Mouse (Mus musculus) embryonic fibroblast, embryonic 13.5 days (primary cell): ENCODE data around the gene Gpr39. TPM values are rescaled to one million over a fixed set of nuclear protein-coding genes. Genes with fewer than 3 reads are reported as not detected.
A peak's percentile ranks its signal among the peaks of the same experiment; 100 is the strongest.

ENCODE experiments used
- H3K27ac ChIP-seq: 2 replicates; pipeline ENCODE4 v1.5.1; 2012; ENCODE audit warnings: low read length, control low read depth, inconsistent platforms; ENCODE audit not compliant: insufficient read depth
- H3K4me1 ChIP-seq: 2 replicates; pipeline ENCODE4 v1.6.1; 2011; ENCODE audit warnings: low read length; ENCODE audit not compliant: control insufficient read depth, insufficient read depth
- H3K4me3 ChIP-seq: 2 replicates; pipeline ENCODE4 v1.5.1; 2011; ENCODE audit warnings: mild to moderate bottlenecking, control low read depth, low read length; ENCODE audit not compliant: insufficient read depth
- CTCF ChIP-seq: IDR thresholded peaks from 2 replicates; pipeline ENCODE4 v1.5.1; 2011; ENCODE audit warnings: mild to moderate bottlenecking, control low read depth, low read length, moderate library complexity, borderline replicate concordance; ENCODE audit not compliant: insufficient read depth
- POLR2A ChIP-seq: IDR thresholded peaks from 2 replicates; pipeline ENCODE4 v1.6.1; 2011; ENCODE audit warnings: low read depth, mild to moderate bottlenecking, control low read depth, low read length, moderate library complexity
- polyA plus RNA-seq: library from polyadenylated mRNA; stranded (reverse); fragments of >200 nt; gene quantifications from 2 replicates; pipeline ENCODE4 v1.2.4, GENCODE M21; 2011; ENCODE audit warnings: low read depth; ENCODE audit not compliant: missing spikeins, insufficient read length

The Gpr39 gene
- polyA plus RNA-seq, 1 experiment = 1.2 TPM

GRCm38 (mm10) chr1:125858631-125859030 lies 181.8 kb downstream of the Gpr39 start:
- H3K4me1 ChIP-seq = no peaks in the 10 kb centered on the region
- H3K4me3 ChIP-seq = no peak overlapping the region
- TF ChIP-seq POLR2A = no peak
- no peak for TF ChIP-seq CTCF
- H3K27ac ChIP-seq = no peak overlapping the region

- TF ChIP-seq POLR2A = no peak
- no peak for TF ChIP-seq CTCF
Measured at GRCm38 (mm10) chr1:125870056-125870455, 193.3 kb downstream of the Gpr39 start.

GRCm38 (mm10) chr1:125893158-125893557 lies 216.4 kb downstream of the Gpr39 start:
- Histone ChIP-seq H3K4me3 (no peak overlapping the region), H3K4me1 (no peaks in the 10 kb centered on the region), H3K27ac (no peak overlapping the region)
- TF ChIP-seq CTCF = no peak
- TF ChIP-seq POLR2A = no peak

More at GRCm38 (mm10) chr1:125870056-125870455, 193.3 kb downstream of the Gpr39 start:
- Histone ChIP-seq H3K4me3 (no peak overlapping the region), H3K4me1 (no peaks in the 10 kb centered on the region), H3K27ac (no peak overlapping the region)

GRCm38 (mm10) chr1:125910211-125910870 lies 233.5 kb downstream of the Gpr39 start:
- H3K4me3 ChIP-seq = no peak overlapping the region

GRCm38 (mm10) chr1:125910871-125911265 lies 234.1 kb downstream of the Gpr39 start:
- no peak for TF ChIP-seq CTCF
- TF ChIP-seq POLR2A = no peak
- Histone ChIP-seq H3K27ac (no peak overlapping the region), H3K4me1 (no peaks in the 10 kb centered on the region), H3K4me3 (peak overlapping the region; percentile 20; the same call in 1 of the 2 replicates)

More at GRCm38 (mm10) chr1:125910211-125910870, 233.5 kb downstream of the Gpr39 start:
- no peak overlapping the region for H3K27ac ChIP-seq
- TF ChIP-seq POLR2A (no peak), CTCF (no peak)
- H3K4me1 ChIP-seq = no peaks in the 10 kb centered on the region

- TF ChIP-seq POLR2A = no peak
- TF ChIP-seq CTCF = no peak
- H3K27ac ChIP-seq = no peak overlapping the region
- peak overlapping the region; percentile 20 for H3K4me3 ChIP-seq
- no peaks in the 10 kb centered on the region for H3K4me1 ChIP-seq
Measured at GRCm38 (mm10) chr1:125911337-125911900, 234.6 kb downstream of the Gpr39 start.

- Histone ChIP-seq H3K4me1 (no peaks in the 10 kb centered on the region), H3K4me3 (peak overlapping the region; percentile 20)
- TF ChIP-seq CTCF (no peak), POLR2A (no peak)
Measured at GRCm38 (mm10) chr1:125911901-125912445, 235.2 kb downstream of the Gpr39 start.

GRCm38 (mm10) chr1:125912601-125913600 lies 236.1 kb downstream of the Gpr39 start, which contains the start of gene Lypd1:
TSS of gene Lypd1 (minus strand) at chr1:125913101.
- H3K4me1 ChIP-seq = no peaks in the 10 kb centered on the region
- peak within 1 kb of the TSS; percentile 20 for H3K4me3 ChIP-seq
- H3K27ac ChIP-seq = no peak within 1 kb of the TSS
- TF ChIP-seq POLR2A = no peak
- TF ChIP-seq CTCF = no peak

More at GRCm38 (mm10) chr1:125911901-125912445, 235.2 kb downstream of the Gpr39 start:
- no peak overlapping the region for H3K27ac ChIP-seq

- H3K4me1 ChIP-seq = no peaks in the 10 kb centered on the region
- TF ChIP-seq POLR2A = no peak
- TF ChIP-seq CTCF = no peak
- no peak overlapping the region for H3K4me3 ChIP-seq
- no peak overlapping the region for H3K27ac ChIP-seq
Measured at GRCm38 (mm10) chr1:125920696-125921095, 243.9 kb downstream of the Gpr39 start.

- Histone ChIP-seq H3K4me3 (no peak overlapping the region), H3K4me1 (no peaks in the 10 kb centered on the region), H3K27ac (no peak overlapping the region)
- TF ChIP-seq POLR2A (no peak), CTCF (no peak)
Measured at GRCm38 (mm10) chr1:125923062-125923461, 246.3 kb downstream of the Gpr39 start.

Other genes starting within 250 kb of the Gpr39 start
- 452 and 485 TPM in 2 replicates for gene Actr3, start 241.3 kb upstream of the Gpr39 start, polyA plus RNA-seq
- 45.7 and 53.7 TPM in 2 replicates for gene Slc35f5, start 116.4 kb upstream of the Gpr39 start, polyA plus RNA-seq
- gene Lypd1, start 236.1 kb downstream of the Gpr39 start, polyA plus RNA-seq = 0.12 and 1.5 TPM in 2 replicates